Mouse (Mus musculus) embryonic stem cell, embryonic (primary cell): ENCODE measurements around the gene Serpinb9b.

Experiments used
- CTCF ChIA-PET, 4 experiments: fragments of 300-600 bp in 2 of 4; fragments of 350-600 bp in 2 of 4; sonication (Branson Sonifier 250); formaldehyde crosslinking; loops; one replicate each; lab custom pipeline; 2022; ENCODE audit warnings: inconsistent platforms in 2 of 4; lab: Charles Lee
- POLR2A ChIA-PET, 4 experiments: fragments of 300-600 bp in 2 of 4; fragments of 350-600 bp in 2 of 4; sonication (Branson Sonifier 250); formaldehyde crosslinking; loops; one replicate each; lab custom pipeline; 2022; ENCODE audit warnings: antibody characterized with exemption in 4 of 4, inconsistent platforms in 1 of 4; lab: Charles Lee

The Serpinb9b gene

GRCm38 (mm10) chr13:33027244-33027643 lies at the start of gene Serpinb9b:
TSS of gene Serpinb9b (plus strand) at chr13:33027416.
- ChIA-PET POLR2A (interaction anchor here in 1 of 4 experiments (0.6 to 1.5 kb wide), 3 partner anchors 10 to 22 kb away, joined by 3 read pairs; no protein-coding TSS in a partner anchor), CTCF (interaction anchor here in 1 of 4 experiments (1.6 kb wide), 1 partner anchor 124 kb away, joined by 3 read pairs; no protein-coding TSS in a partner anchor)

DNA sequence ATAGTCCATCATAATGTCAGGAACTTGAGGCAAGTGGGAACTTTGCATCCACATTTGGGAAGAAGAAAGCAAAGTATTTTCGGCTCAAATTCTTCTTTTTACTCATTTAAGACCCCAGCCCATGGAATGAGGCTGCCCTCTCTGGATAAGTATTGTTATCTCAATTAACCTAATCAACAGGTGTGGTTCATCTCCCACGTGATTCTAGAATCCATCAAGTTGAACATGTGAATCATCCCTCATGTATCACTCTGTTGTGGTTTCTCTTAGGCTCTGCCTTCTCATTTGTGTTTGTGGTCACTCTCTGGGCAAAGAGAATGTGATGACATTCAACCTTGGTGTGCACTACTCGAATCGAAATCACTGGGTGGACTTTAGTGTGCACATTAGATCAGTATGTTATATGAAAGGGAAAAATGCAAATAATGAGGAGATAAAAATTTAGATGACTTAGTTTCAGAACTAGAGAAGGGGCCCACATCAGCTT lies 44.6 kb upstream of the Serpinb9b start:
- ChIA-PET POLR2A (no interaction called here), CTCF (no interaction called here)

GRCm38 (mm10) chr13:32986256-32986655 lies 41.0 kb upstream of the Serpinb9b start:
- ChIA-PET CTCF (no interaction called here), POLR2A (no interaction called here)

- POLR2A ChIA-PET: no interaction called here
- CTCF ChIA-PET: no interaction called here
Measured at GRCm38 (mm10) chr13:32993152-32993893, 33.9 kb upstream of the Serpinb9b start.

GRCm38 (mm10) chr13:32993894-32994242 lies 33.3 kb upstream of the Serpinb9b start:
- CTCF ChIA-PET: no interaction called here
- POLR2A ChIA-PET: no interaction called here

DNA sequence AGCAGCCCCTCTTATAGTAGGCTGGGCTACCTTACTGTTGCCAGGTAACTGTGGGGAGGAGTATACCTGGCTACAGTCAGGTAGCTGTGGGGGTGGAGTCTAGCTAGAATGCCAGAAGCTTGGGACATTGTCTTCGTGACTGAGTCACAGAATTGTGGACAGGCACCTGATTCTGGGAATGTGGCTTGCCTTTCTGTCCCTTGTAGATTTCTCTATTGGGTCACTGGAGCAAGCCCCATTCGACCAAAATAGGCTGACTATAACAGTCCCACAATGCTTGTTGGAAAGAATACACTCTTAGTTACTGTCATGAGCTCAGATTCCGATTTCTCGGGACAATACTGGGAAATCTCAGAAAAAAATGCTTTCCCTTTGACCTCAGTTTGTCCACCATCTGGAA lies 32.2 kb upstream of the Serpinb9b start:
- ChIA-PET CTCF (interaction anchor here in 1 of 4 experiments (0.8 kb wide), 1 partner anchor 9 kb away, joined by 3 read pairs; no protein-coding TSS in a partner anchor), POLR2A (no interaction called here)

GRCm38 (mm10) chr13:33001341-33001740 lies 25.9 kb upstream of the Serpinb9b start:
- POLR2A ChIA-PET: no interaction called here
- CTCF ChIA-PET: no interaction called here

DNA sequence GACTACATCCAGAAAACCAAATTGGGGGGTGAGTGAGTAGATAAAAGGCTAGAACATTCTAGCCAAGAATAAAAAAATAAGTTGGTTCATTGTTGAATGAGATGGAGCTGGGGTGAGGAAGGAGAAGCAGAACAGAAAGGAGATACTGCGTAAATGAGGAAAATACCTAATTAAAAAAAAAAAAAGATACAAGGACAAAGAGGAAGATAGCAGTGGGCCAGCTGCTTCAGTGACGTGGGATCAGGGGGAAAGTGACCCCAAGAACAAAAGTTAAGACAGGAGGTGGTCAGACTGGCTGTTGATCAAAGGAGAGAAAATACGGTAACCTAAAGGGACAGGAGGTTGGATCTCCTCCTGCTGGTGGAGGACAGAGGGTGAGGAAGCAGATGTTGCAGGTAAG lies 24.3 kb upstream of the Serpinb9b start, which contains the start of gene Serpinb9:
Gene Serpinb9 (plus strand): TSS at position 301 of the 400 bp plus-strand sequence.
- ChIA-PET POLR2A (interaction anchor here in 1 of 4 experiments (1.0 kb wide), 1 partner anchor 27 kb away, joined by 3 read pairs; no protein-coding TSS in a partner anchor), CTCF (interaction anchor here in 1 of 4 experiments (0.6 kb wide), 1 partner anchor 40 kb away, joined by 3 read pairs; no protein-coding TSS in a partner anchor)

- CTCF ChIA-PET: interaction anchor here (0.5 to 2.7 kb wide), 15 partner anchors 8 to 898 kb away, joined by 3 to 8 read pairs (median 3); no protein-coding TSS in a partner anchor
- POLR2A ChIA-PET: interaction anchor here in 1 of 4 experiments (1.0 to 1.4 kb wide), 2 partner anchors 23 to 27 kb away, joined by 3 read pairs; partner anchors contain the start of gene Serpinb9b
Measured at GRCm38 (mm10) chr13:33003523-33004413, 23.4 kb upstream of the Serpinb9b start.

- POLR2A ChIA-PET: interaction anchor here in 1 of 4 experiments (1.4 kb wide), 1 partner anchor 23 kb away, joined by 3 read pairs; the partner anchor contains the start of gene Serpinb9b
- CTCF ChIA-PET: interaction anchor here (0.5 to 2.7 kb wide), 20 partner anchors 8 to 897 kb away, joined by 3 to 8 read pairs (median 3); no protein-coding TSS in a partner anchor
Measured at GRCm38 (mm10) chr13:33004414-33005105, 22.7 kb upstream of the Serpinb9b start.

DNA sequence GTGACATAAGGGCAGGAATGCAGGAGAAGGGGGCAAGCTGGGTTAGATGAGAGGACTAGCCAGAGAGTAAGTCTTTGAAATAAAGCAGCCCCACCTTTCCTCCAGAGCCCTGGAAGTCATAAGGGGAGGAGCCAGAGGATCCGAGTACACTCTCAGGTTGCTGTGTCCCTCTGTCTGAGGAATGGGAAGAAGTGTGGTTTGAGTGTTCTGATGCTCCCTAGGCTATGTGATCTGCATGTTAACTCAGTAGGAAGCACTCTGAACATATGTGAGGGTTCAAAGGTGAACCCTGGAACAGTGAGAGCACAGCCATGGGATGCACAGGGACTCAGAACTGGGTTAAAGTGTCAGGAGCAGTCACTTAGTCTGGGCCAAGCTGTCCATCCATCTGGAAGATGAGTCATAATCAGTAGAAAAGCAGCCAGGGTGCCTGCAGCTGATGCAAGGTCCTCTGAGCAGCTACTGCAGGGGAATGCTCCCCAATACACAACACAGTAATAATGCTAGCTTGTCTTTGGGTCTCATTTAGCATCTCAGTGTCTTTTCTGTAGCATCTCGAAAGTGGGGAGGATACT lies 21.6 kb upstream of the Serpinb9b start:
- ChIA-PET POLR2A (interaction anchor here in 1 of 4 experiments (1.4 kb wide), 1 partner anchor 22 kb away, joined by 3 read pairs; the partner anchor contains the start of gene Serpinb9b), CTCF (interaction anchor here in 3 of 4 experiments (0.6 to 2.7 kb wide), 5 partner anchors 7 to 251 kb away, joined by 3 to 8 read pairs (median 4); no protein-coding TSS in a partner anchor)

GRCm38 (mm10) chr13:33006555-33006954 lies 20.7 kb upstream of the Serpinb9b start:
- ChIA-PET POLR2A (no interaction called here), CTCF (interaction anchor here in 1 of 4 experiments (2.7 kb wide), 1 partner anchor 68 kb away, joined by 8 read pairs; no protein-coding TSS in a partner anchor)

- CTCF ChIA-PET: interaction anchor here in 1 of 4 experiments (1.3 kb wide), 1 partner anchor 7 kb away, joined by 4 read pairs; no protein-coding TSS in a partner anchor
Measured at GRCm38 (mm10) chr13:33012395-33012794, 14.8 kb upstream of the Serpinb9b start.

GRCm38 (mm10) chr13:33013271-33013670 lies 13.9 kb upstream of the Serpinb9b start:
- CTCF ChIA-PET: interaction anchor here in 1 of 4 experiments (1.3 kb wide), 1 partner anchor 8 kb away, joined by 4 read pairs; no protein-coding TSS in a partner anchor
- POLR2A ChIA-PET: no interaction called here

More at GRCm38 (mm10) chr13:33012395-33012794, 14.8 kb upstream of the Serpinb9b start:
- POLR2A ChIA-PET: no interaction called here

- ChIA-PET POLR2A (no interaction called here), CTCF (no interaction called here)
Measured at GRCm38 (mm10) chr13:33022371-33022770, 4.8 kb upstream of the Serpinb9b start.

DNA sequence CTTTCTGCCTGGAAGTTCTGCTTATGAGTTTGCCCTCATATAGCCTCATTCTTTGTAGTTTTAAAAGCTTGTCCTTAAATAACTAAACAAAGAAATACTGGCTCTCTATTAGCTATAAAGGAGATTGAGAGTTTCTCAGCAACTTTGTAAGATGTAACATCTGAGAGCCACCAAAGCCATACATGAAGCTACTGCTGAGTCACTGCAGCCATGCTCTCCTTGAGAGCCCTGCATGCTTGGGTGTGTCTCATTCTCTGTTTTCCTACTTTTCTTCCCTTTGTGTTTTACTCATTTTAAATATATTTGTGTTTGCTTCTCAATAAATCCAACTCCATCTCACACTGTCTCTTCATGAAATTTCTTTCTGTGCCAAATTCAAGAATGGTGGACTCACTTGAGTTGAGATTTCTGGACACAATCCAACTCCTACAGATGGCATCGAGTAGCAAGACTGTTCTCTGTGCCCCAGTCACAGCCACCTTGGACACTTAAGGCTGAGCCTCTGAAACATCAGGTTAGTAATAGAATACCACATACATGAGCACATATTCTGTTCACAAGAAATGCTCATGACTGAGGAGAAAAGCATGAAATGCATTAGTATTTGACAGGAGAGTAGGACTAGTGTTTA lies 674 bp upstream of the Serpinb9b start:
- CTCF ChIA-PET: interaction anchor here in 2 of 4 experiments (1.2 to 1.8 kb wide), 3 partner anchors 21 to 124 kb away, joined by 3 to 4 read pairs (median 3); no protein-coding TSS in a partner anchor

GRCm38 (mm10) chr13:33028146-33028545 lies 930 bp downstream of the Serpinb9b start:
- CTCF ChIA-PET: interaction anchor here in 1 of 4 experiments (1.6 kb wide), 1 partner anchor 125 kb away, joined by 3 read pairs; no protein-coding TSS in a partner anchor
- POLR2A ChIA-PET: interaction anchor here in 1 of 4 experiments (1.5 kb wide), 1 partner anchor 20 kb away, joined by 3 read pairs; no protein-coding TSS in a partner anchor

More for the DNA sequence above, 674 bp upstream of the Serpinb9b start:
- POLR2A ChIA-PET: interaction anchor here in 1 of 4 experiments (0.6 to 1.5 kb wide), 3 partner anchors 10 to 22 kb away, joined by 3 read pairs; no protein-coding TSS in a partner anchor
